Mouse (Mus musculus) thymus, adult 2 months (tissue): ENCODE data around the gene Plac8. TPM values are rescaled to one million over a fixed set of nuclear protein-coding genes. Genes with fewer than 3 reads are reported as not detected.

ENCODE experiments used
- DNase-seq: peaks from one replicate; pipeline ENCODE4 v3.0.0; 2021
- H3K27ac ChIP-seq: fragments of 200-500 bp; 2 replicates; pipeline ENCODE4 v1.5.1; 2012; ENCODE audit warnings: low read length, control low read depth; ENCODE audit not compliant: control insufficient read depth, insufficient read depth
- H3K27me3 ChIP-seq: fragments of 200-500 bp; 2 replicates; pipeline ENCODE4 v1.6.1; 2012; ENCODE audit warnings: mild to moderate bottlenecking, low read length, moderate library complexity, mixed read lengths; ENCODE audit not compliant: control insufficient read depth, insufficient read depth
- H3K36me3 ChIP-seq: fragments of 200-500 bp; 2 replicates; pipeline ENCODE4 v1.6.1; 2012; ENCODE audit warnings: mild to moderate bottlenecking, low read length, moderate library complexity; ENCODE audit not compliant: control insufficient read depth, insufficient read depth
- H3K4me1 ChIP-seq: fragments of 200-500 bp; replicated peaks from 2 replicates; pipeline ENCODE4 v1.6.1; 2012; ENCODE audit warnings: low read length; ENCODE audit not compliant: control insufficient read depth, insufficient read depth
- H3K4me3 ChIP-seq: fragments of 200-500 bp; 2 replicates; pipeline ENCODE4 v1.5.1; 2012; ENCODE audit warnings: mild to moderate bottlenecking, low read length, control low read depth, moderate library complexity; ENCODE audit not compliant: control insufficient read depth, insufficient read depth
- CTCF ChIP-seq: fragments of 200-500 bp; IDR thresholded peaks from 2 replicates; pipeline ENCODE4 v1.5.1; 2012; ENCODE audit warnings: mild to moderate bottlenecking, control low read depth, low read length, moderate library complexity, borderline replicate concordance; ENCODE audit not compliant: control insufficient read depth, poor library complexity, insufficient read depth; ENCODE audit errors: extremely low read depth
- POLR2A ChIP-seq: fragments of 200-500 bp; IDR thresholded peaks from 2 replicates; pipeline ENCODE4 v1.6.1; 2012; ENCODE audit warnings: mild to moderate bottlenecking, low read length, control low read depth, moderate library complexity; ENCODE audit not compliant: control insufficient read depth, poor library complexity, insufficient read depth; ENCODE audit errors: extremely low read depth
- WGBS: fragments of 180-500 bp; shearing (Covaris S2); methylation state at CpG from one replicate; pipeline ENCODE4 v1.1.7; 2018; 5-methylcytosine and 5-hydroxymethylcytosine counted together
- polyA plus RNA-seq: library from polyadenylated mRNA; depleted of rRNA; stranded (reverse); fragments of >200 nt; gene quantifications from 2 replicates; pipeline ENCODE4 v1.2.3, GENCODE M21; 2012

Plac8 gene
- polyA plus RNA-seq, 1 experiment: 153 TPM

DNA sequence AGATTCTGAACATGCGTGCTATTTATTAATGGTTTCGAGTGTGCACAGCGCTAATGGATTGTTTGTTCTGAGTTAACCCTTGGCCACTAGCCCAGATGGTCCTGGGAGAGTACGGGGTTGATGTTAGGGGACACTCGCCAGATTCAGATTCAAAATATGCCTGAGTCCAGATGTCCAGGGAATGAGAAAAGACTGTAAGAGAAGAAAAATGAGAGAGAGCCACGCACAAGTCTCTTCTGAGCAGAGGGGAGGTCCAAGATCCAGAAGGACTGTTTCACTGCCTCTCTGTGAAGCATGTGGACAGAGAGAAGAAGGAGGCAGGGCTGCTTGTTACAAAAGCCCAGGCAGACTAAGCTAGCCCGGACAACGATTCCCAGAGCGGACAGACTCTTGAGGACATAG, 33.8 kb upstream of the Plac8 start:
- no peak for DNase-seq
- TF ChIP-seq POLR2A: no peak
- no peak for TF ChIP-seq CTCF
- WGBS: 94% methylated on average over 9 of the region's 9 CpGs
- Histone ChIP-seq H3K27ac (no peak overlapping the region), H3K4me1 (no peaks in the 10 kb centered on the region), H3K36me3 (no peaks in the 10 kb centered on the region), H3K27me3 (no peaks in the 10 kb centered on the region), H3K4me3 (no peak overlapping the region)

GRCm38 (mm10) chr5:100604061-100604460, 32.0 kb upstream of the Plac8 start:
- Histone ChIP-seq H3K4me3 (no peak overlapping the region), H3K4me1 (no peaks in the 10 kb centered on the region), H3K36me3 (no peaks in the 10 kb centered on the region), H3K27ac (no peak overlapping the region), H3K27me3 (no peaks in the 10 kb centered on the region)
- no peak for TF ChIP-seq POLR2A
- TF ChIP-seq CTCF: no peak
- 31% methylated on average over 4 of the region's 4 CpGs for WGBS
- DNase-seq: no peak

- H3K27ac ChIP-seq: no peak overlapping the region
- 34% methylated on average over 2 of the region's 2 CpGs for WGBS
- H3K27me3 ChIP-seq: no peaks in the 10 kb centered on the region
- no peak overlapping the region for H3K4me3 ChIP-seq
- H3K4me1 ChIP-seq: peaks cover 2% of the 10 kb centered on the region; the same call in 1 of the 2 replicates
- TF ChIP-seq POLR2A (no peak), CTCF (no peak)
- DNase-seq: no peak
- H3K36me3 ChIP-seq: no peaks in the 10 kb centered on the region
Measured at GRCm38 (mm10) chr5:100601864-100602263, 29.8 kb upstream of the Plac8 start.

- Histone ChIP-seq H3K27me3 (no peaks in the 10 kb centered on the region), H3K4me3 (no peak overlapping the region), H3K27ac (no peak overlapping the region), H3K4me1 (peaks cover 5% of the 10 kb centered on the region; the same call in 1 of the 2 replicates), H3K36me3 (no peaks in the 10 kb centered on the region)
- 95% methylated on average over 9 of the region's 9 CpGs for WGBS
- DNase-seq: no peak
- no peak for TF ChIP-seq CTCF
- no peak for TF ChIP-seq POLR2A
Measured at GRCm38 (mm10) chr5:100598961-100599463, 27.0 kb upstream of the Plac8 start.

DNA sequence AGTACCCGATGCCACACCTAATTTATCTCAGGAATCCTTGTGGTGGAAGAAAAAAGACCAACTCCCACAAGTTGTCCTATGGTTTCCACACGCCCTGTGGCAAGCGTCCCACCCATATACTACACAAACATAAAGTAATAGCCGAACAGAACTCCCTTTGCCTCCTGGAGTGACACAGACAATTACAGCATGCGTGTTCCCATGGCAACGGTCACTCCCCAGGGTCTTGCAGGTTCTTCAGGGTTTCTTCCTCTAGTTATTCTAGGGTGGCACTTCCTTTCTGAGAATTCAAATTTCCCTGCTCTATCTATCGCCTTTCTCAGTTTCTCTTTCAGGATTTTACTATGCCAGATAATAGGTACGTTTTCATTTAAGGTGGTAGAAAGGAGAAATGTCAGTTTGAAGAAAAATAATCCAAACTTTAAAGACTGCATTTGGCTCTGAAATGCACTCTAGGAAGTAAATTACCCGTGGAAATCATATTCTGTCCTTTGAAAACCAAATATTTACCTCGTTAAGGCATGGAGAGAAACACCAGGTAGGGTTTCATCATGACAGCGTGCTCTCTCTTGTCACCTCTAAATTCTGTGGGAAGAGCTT, 25.9 kb upstream of the Plac8 start:
- H3K4me1 ChIP-seq: peaks cover 5% of the 10 kb centered on the region; the same call in 1 of the 2 replicates
- H3K27me3 ChIP-seq: no peaks in the 10 kb centered on the region
- no peak overlapping the region for H3K27ac ChIP-seq
- H3K36me3 ChIP-seq: no peaks in the 10 kb centered on the region
- no peak overlapping the region for H3K4me3 ChIP-seq
- TF ChIP-seq CTCF (no peak), POLR2A (no peak)
- DNase-seq: no peak
- 34% methylated on average over 11 of the region's 11 CpGs for whole genome bisulfite sequencing

DNA sequence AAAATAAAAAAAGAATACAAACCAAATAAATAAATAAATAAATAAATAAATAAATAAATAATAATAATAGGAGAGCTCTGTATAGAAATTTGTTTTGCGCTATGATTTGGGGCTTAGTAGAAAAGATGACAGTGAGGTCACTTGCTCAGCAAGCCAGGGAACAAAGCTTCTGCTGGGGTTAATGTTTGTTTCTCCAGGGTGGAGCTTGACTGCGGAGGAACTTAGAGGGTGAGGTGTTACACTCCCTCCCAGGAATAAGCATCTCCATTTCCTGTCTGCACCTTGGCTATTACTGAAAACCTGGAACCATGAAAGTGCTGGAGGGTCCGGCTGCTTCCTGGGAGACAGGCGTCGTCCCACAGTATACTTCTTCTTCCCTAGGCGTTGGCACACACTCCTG, 24.0 kb upstream of the Plac8 start:
- 83% methylated on average over 6 of the region's 6 CpGs for WGBS
- H3K4me3 ChIP-seq: no peak overlapping the region
- no peak for TF ChIP-seq CTCF
- no peak for TF ChIP-seq POLR2A

DNA sequence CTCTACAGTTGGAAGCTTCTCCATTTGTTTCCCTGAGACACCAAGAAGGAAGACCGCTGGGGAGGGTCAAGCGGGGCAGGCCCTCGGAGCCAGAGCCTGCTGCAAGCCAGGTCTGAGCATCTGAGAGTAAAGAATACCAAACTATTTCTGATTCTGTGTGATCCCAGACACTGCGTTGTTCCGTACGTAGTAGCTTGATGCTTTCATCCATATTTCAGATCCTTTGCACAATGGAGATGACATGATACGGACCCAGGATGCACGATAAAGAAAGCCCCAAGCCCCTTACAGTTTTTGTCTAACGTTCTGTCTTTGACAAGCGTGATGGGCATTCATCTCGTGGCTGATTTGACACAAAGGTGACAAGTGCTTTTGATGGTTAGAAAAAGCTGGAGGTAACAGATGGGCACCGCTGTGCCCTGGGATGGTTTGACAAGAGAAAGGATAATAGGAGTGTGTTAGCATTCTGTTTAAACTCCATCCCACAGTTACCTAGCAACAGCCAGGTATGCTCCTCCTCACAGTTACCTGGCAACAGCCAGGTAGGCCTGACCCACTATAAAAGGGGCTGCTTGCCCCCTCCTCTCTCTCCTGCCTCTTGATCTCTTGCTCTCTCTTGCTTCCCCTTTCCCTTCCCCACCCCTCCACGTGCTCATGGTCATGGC, 22.9 kb upstream of the Plac8 start:
- 90% methylated on average over 13 of the region's 13 CpGs for WGBS

More for the DNA sequence above, 24.0 kb upstream of the Plac8 start:
- peaks cover 5% of the 10 kb centered on the region; the same call in 1 of the 2 replicates for H3K4me1 ChIP-seq
- no peaks in the 10 kb centered on the region for H3K36me3 ChIP-seq
- no peak overlapping the region for H3K27ac ChIP-seq
- H3K27me3 ChIP-seq: no peaks in the 10 kb centered on the region
- no peak for DNase-seq

More for the DNA sequence above, 22.9 kb upstream of the Plac8 start:
- no peak for DNase-seq
- no peak overlapping the region for H3K4me3 ChIP-seq
- H3K36me3 ChIP-seq: no peaks in the 10 kb centered on the region
- TF ChIP-seq CTCF: no peak
- no peak for TF ChIP-seq POLR2A
- H3K4me1 ChIP-seq: peaks cover 5% of the 10 kb centered on the region; the same call in 1 of the 2 replicates
- no peaks in the 10 kb centered on the region for H3K27me3 ChIP-seq
- H3K27ac ChIP-seq: no peak overlapping the region
